Comparison of ENCODE assay signal across 14 mouse cellular contexts in the genomic region with DNA sequence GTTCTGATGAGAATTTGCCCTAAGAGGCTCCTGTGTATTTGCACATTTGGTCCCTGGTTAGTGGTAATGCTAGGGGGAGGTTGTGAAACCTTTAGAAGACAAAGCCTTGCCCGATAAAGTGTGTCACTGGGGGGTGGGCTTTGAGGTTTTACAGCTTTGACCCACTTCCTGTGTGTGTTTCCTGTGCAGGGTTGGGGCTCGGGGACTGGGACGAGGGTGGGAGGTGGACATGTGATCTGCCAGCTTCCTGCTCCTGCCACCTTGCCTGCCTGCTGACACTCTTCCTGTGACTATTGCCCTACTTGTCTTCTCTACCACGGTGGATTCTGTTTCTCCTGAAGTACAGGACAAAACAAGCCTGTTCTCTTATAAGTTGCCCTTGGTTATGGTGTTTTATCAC.
DNase-seq lines count a peak whose midpoint lies in the region; ATAC-seq and TF ChIP-seq lines count a peak whose summit lies in the region.
"Had no signal": no experiment of that assay in that cellular context is flagged by ENCODE, and none has a peak within 500 bp of the region (broad histone marks: within the 10 kb centered on the region; RNA-seq: fewer than 3 reads in every experiment).

No protein-coding gene starts in this region.

- peak; percentile 94 for ATAC-seq in activated CD4-positive, CD25-positive, alpha-beta regulatory T cell, adult 4 months
- ATAC-seq in hindbrain, embryonic 12.5 days (ENCODE audit: low FRiP score) = no peak
- ATAC-seq: forebrain, embryonic 16.5 days had no signal

- no peaks in the 10 kb centered on the region for H3K36me3 ChIP-seq in hindbrain, embryonic 12.5 days
- H3K36me3 ChIP-seq: embryonic facial prominence, embryonic 10.5 days; heart, embryonic 15.5 days; neural tube, embryonic 13.5 days had no signal

- 58% methylated on average over 4 of the region's 4 CpGs for WGBS in hindbrain, embryonic 12.5 days

- no peaks in the 10 kb centered on the region for H3K9me3 ChIP-seq in hindbrain, embryonic 12.5 days (replicated peaks)
- H3K9me3 ChIP-seq: embryonic facial prominence, embryonic 10.5 days; heart, embryonic 15.5 days; neural tube, embryonic 13.5 days had no signal

- no peak overlapping the region for H3K9ac ChIP-seq in hindbrain, embryonic 12.5 days
- H3K9ac ChIP-seq: heart, embryonic 15.5 days; neural tube, embryonic 13.5 days had no signal

- no peak overlapping the region for H3K4me3 ChIP-seq in gastrocnemius, adult 2 months
- no peak overlapping the region for H3K4me3 ChIP-seq in hindbrain, embryonic 12.5 days
- H3K4me3 ChIP-seq: embryonic facial prominence, embryonic 10.5 days; heart, embryonic 15.5 days; neural tube, embryonic 13.5 days had no signal

- H3K27ac ChIP-seq in gastrocnemius, adult 2 months = peak overlapping the region; percentile 89
- no peak overlapping the region for H3K27ac ChIP-seq in hindbrain, embryonic 12.5 days
- H3K27ac ChIP-seq: embryonic facial prominence, embryonic 10.5 days; heart, embryonic 15.5 days; neural tube, embryonic 13.5 days had no signal

- no peak overlapping the region for H3K4me2 ChIP-seq in hindbrain, embryonic 12.5 days (replicated peaks)
- H3K4me2 ChIP-seq: heart, embryonic 15.5 days; neural tube, embryonic 13.5 days had no signal

- no peak for TF ChIP-seq CTCF in gastrocnemius, adult 2 months (IDR thresholded peaks at IDR 0.05)

- no peaks in the 10 kb centered on the region for H3K4me1 ChIP-seq in hindbrain, embryonic 12.5 days
- H3K4me1 ChIP-seq: heart, embryonic 15.5 days; neural tube, embryonic 13.5 days had no signal

- H3K27me3 ChIP-seq in hindbrain, embryonic 12.5 days = no peaks in the 10 kb centered on the region
- H3K27me3 ChIP-seq: heart, embryonic 15.5 days; neural tube, embryonic 13.5 days had no signal

- intact Hi-C loops in gastrocnemius, adult 2 months (cut with DNase I) = loop anchor here (10.0 kb wide), 1 partner anchor 175 kb away; no protein-coding TSS in a partner anchor

- no peak for DNase-seq in gastrocnemius, adult 2 months
- DNase-seq in gastrocnemius, postnatal 4 days (ENCODE audit: low spot score in 2 of 2) = no peak
- DNase-seq in lung, postnatal 4 days = peak; percentile 25 to 44
- DNase-seq in spleen, postnatal 4 days (ENCODE audit: low spot score in 2 of 2) = peak; percentile 41 to 71
- no peak for DNase-seq in cerebellum, postnatal 10 days
- no peak for DNase-seq in cerebellum, adult 18-20 months
- DNase-seq: kidney, adult 2 months; right cerebral cortex, postnatal 4 days had no signal

Comparison
In these comparisons a context has a peak if more than half of its experiments do, and no peak if none do; other contexts are left out.
1. DNase-seq: peak in lung, postnatal 4 days (2 of 2) and spleen, postnatal 4 days (2 of 2); none in gastrocnemius, adult 2 months (single experiment), gastrocnemius, postnatal 4 days (0 of 2), cerebellum, postnatal 10 days (0 of 2) and cerebellum, adult 18-20 months (0 of 2).